Mouse (Mus musculus) stomach, postnatal 0 days (tissue): ENCODE measurements at regions not wholly inside any gene's neighbourhood (a gene's known extent, or its start where the extent isn't known, plus 50 kb on each side); places are given as distances from the start of the nearest gene placed in this dataset.

Experiments
- ATAC-seq: fragments of 200-750 bp; cut with Nextera tagmentation; 2 replicates; pipeline ENCODE4 v1.8.0; 2017; ENCODE audit not compliant: low FRiP score, low TSS enrichment
- DNase-seq: peaks from one replicate; pipeline ENCODE4 v3.0.0-alpha.2; 2016; ENCODE audit warnings: low spot score
- H3K27ac ChIP-seq: fragments of 300-500 bp; sonication (generic); replicated peaks from 2 replicates; pipeline ENCODE4 v1.5.1; 2014; ENCODE audit warnings: mild to moderate bottlenecking, control low read depth
- H3K27me3 ChIP-seq: fragments of 300-500 bp; sonication (generic); 2 replicates; pipeline ENCODE4 v1.6.1; 2014; ENCODE audit warnings: low read length; ENCODE audit not compliant: control insufficient read depth, insufficient read depth
- H3K36me3 ChIP-seq: fragments of 300-500 bp; sonication (generic); 2 replicates; pipeline ENCODE4 v1.6.1; 2014; ENCODE audit warnings: low read length, mixed read lengths; ENCODE audit not compliant: control insufficient read depth, insufficient read depth
- H3K4me1 ChIP-seq: fragments of 300-500 bp; sonication (generic); replicated peaks from 2 replicates; pipeline ENCODE4 v1.6.1; 2014; ENCODE audit warnings: antibody characterized with exemption; ENCODE audit not compliant: control insufficient read depth, insufficient read depth
- H3K4me2 ChIP-seq: fragments of 300-500 bp; sonication (generic); replicated peaks from 2 replicates; pipeline ENCODE4 v1.6.1; 2014; ENCODE audit warnings: low read depth, mild to moderate bottlenecking, control low read depth, moderate library complexity
- H3K4me3 ChIP-seq: fragments of 300-500 bp; sonication (generic); 2 replicates; pipeline ENCODE4 v1.5.1; 2014; ENCODE audit warnings: low read depth, low read length, control low read depth
- H3K9ac ChIP-seq: fragments of 300-500 bp; sonication (generic); 2 replicates; pipeline ENCODE4 v1.6.1; 2014; ENCODE audit warnings: mild to moderate bottlenecking, low read length, control low read depth, mixed read lengths
- H3K9me3 ChIP-seq: fragments of 300-500 bp; sonication (generic); 2 replicates; pipeline ENCODE4 v1.6.1; 2016; ENCODE audit warnings: low read length; ENCODE audit not compliant: control insufficient read depth
- CTCF ChIP-seq: IDR thresholded peaks from 2 replicates; pipeline ENCODE4 v1.5.1; 2016; ENCODE audit warnings: antibody characterized with exemption, low read depth, mild to moderate bottlenecking, moderate library complexity
- EP300 ChIP-seq: optimal IDR thresholded peaks from 2 replicates; pipeline ENCODE3; 2016; ENCODE audit warnings: antibody characterized with exemption
- WGBS: fragments of 180-500 bp; shearing (Covaris S2); extraction: QIAGEN DNeasy Blood & Tissue Kit; methylation state at CpG from one replicate; pipeline ENCODE4 v1.1.7; 2014; 5-methylcytosine and 5-hydroxymethylcytosine counted together

GRCm38 (mm10) chr1:81516575-81517210, 439.9 kb downstream of the Nyap2 start:
- H3K4me2 ChIP-seq: no peak overlapping the region
- no peaks in the 10 kb centered on the region for H3K9me3 ChIP-seq
- DNase-seq (no peak), ATAC-seq (no peak)
- H3K4me3 ChIP-seq: no peak overlapping the region
- WGBS: 54% methylated on average over 10 of the region's 10 CpGs
- no peaks in the 10 kb centered on the region for H3K4me1 ChIP-seq
- H3K27me3 ChIP-seq: no peaks in the 10 kb centered on the region
- H3K9ac ChIP-seq: no peak overlapping the region
- H3K27ac ChIP-seq: no peak overlapping the region
- TF ChIP-seq CTCF (peak; percentile 77), EP300 (no peak)
- H3K36me3 ChIP-seq: no peaks in the 10 kb centered on the region

GRCm38 (mm10) chr1:81520420-81521273, 443.9 kb downstream of the Nyap2 start:
- 61% methylated on average over 9 of the region's 9 CpGs for WGBS
- no peak for DNase-seq
- no peak for ATAC-seq

GRCm38 (mm10) chr1:81522929-81523328, 446.2 kb downstream of the Nyap2 start:
- no peak for DNase-seq
- Histone ChIP-seq H3K27me3 (no peaks in the 10 kb centered on the region), H3K27ac (no peak overlapping the region), H3K4me2 (no peak overlapping the region), H3K36me3 (no peaks in the 10 kb centered on the region), H3K9me3 (no peaks in the 10 kb centered on the region), H3K9ac (no peak overlapping the region), H3K4me3 (no peak overlapping the region), H3K4me1 (no peaks in the 10 kb centered on the region)
- TF ChIP-seq CTCF: no peak
- TF ChIP-seq EP300: no peak
- no peak for ATAC-seq
- WGBS: 66% methylated on average over 3 of the region's 3 CpGs

More at GRCm38 (mm10) chr1:81520420-81521273, 443.9 kb downstream of the Nyap2 start:
- no peaks in the 10 kb centered on the region for H3K27me3 ChIP-seq
- no peaks in the 10 kb centered on the region for H3K4me1 ChIP-seq
- TF ChIP-seq CTCF: no peak
- no peak for TF ChIP-seq EP300
- no peaks in the 10 kb centered on the region for H3K9me3 ChIP-seq
- H3K4me3 ChIP-seq: no peak overlapping the region
- H3K27ac ChIP-seq: no peak overlapping the region
- H3K9ac ChIP-seq: no peak overlapping the region
- no peaks in the 10 kb centered on the region for H3K36me3 ChIP-seq
- no peak overlapping the region for H3K4me2 ChIP-seq

- H3K4me1 ChIP-seq: no peaks in the 10 kb centered on the region
- no peak overlapping the region for H3K9ac ChIP-seq
- H3K27ac ChIP-seq: no peak overlapping the region
- no peaks in the 10 kb centered on the region for H3K36me3 ChIP-seq
- H3K4me2 ChIP-seq: no peak overlapping the region
- DNase-seq (no peak), ATAC-seq (no peak)
- no peak for TF ChIP-seq CTCF
- TF ChIP-seq EP300: no peak
- no peak overlapping the region for H3K4me3 ChIP-seq
- H3K9me3 ChIP-seq: no peaks in the 10 kb centered on the region
- no peaks in the 10 kb centered on the region for H3K27me3 ChIP-seq
These were observed 449.1 kb downstream of the Nyap2 start for GRCm38 (mm10) chr1:81525821-81526220.

- H3K9ac ChIP-seq: no peak overlapping the region
- no peak for DNase-seq
- ATAC-seq: no peak
- H3K4me3 ChIP-seq: no peak overlapping the region
- H3K27me3 ChIP-seq: no peaks in the 10 kb centered on the region
- H3K4me1 ChIP-seq: no peaks in the 10 kb centered on the region
- TF ChIP-seq EP300: no peak
- no peak for TF ChIP-seq CTCF
- WGBS: 66% methylated on average over 5 of the region's 5 CpGs
- no peak overlapping the region for H3K4me2 ChIP-seq
- no peak overlapping the region for H3K27ac ChIP-seq
- H3K9me3 ChIP-seq: no peaks in the 10 kb centered on the region
- H3K36me3 ChIP-seq: no peaks in the 10 kb centered on the region
These were observed 461.1 kb downstream of the Nyap2 start for GRCm38 (mm10) chr1:81537836-81538235.
